Mouse (Mus musculus) small intestine, adult 2 months (tissue): Measurements from ENCODE around the gene Ptpn21.

Experiments used
- CTCF ChIP-seq: fragments of 200-500 bp; IDR thresholded peaks from 2 replicates; pipeline ENCODE4 v1.5.1; 2012; ENCODE audit warnings: low read depth, mild to moderate bottlenecking, control low read depth, inconsistent platforms, low read length, moderate library complexity, mixed read lengths; ENCODE audit not compliant: insufficient replicate concordance, insufficient read length; ENCODE audit errors: extremely low read depth
- POLR2A ChIP-seq: fragments of 200-500 bp; IDR thresholded peaks from 2 replicates; pipeline ENCODE4 v1.6.1; 2012; ENCODE audit warnings: low read depth, mild to moderate bottlenecking, control low read depth, inconsistent platforms, low read length, moderate library complexity

DNA sequence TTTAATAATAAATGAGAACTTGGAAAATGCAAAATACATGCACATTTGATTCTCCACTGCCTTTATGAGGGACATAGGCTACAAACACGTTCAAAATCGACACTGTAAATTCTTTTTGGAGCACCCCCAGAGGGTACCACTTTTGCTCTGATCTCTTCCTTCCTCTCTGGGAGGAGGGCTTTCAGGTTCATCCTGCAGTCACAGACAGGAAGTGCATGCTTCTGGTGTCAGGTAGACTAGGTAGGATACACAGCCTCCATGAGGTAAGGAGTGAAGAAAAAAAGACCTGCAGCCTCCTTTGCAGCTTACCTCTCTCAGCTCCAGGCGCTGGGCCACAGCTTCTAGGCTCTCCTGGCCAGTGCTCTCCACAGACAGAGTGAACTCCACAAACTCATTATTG is 4.0 kb downstream of the Ptpn21 start:
- no peak for TF ChIP-seq POLR2A
- TF ChIP-seq CTCF: no peak
